Mouse (Mus musculus) limb, embryonic 13.5 days (tissue): ENCODE measurements around the gene Slc26a3. TPM values are rescaled to one million over a fixed set of nuclear protein-coding genes. Genes with fewer than 3 reads are reported as not detected.

ENCODE experiments used
- polyA plus RNA-seq: library from polyadenylated mRNA; unstranded; fragments of >200 nt; fragmentation: Nextera tagmentation; extraction: Ambion mirVana; gene quantifications from 2 replicates; pipeline ENCODE4 v1.2.1, GENCODE M21; 2015

Gene Slc26a3
- polyA plus RNA-seq, 1 experiment from 2014 or later: 0.05 TPM

Other genes with a start within 250 kb of the Slc26a3 start
- not detected in 2 replicates for gene Gm6993, start 150.1 kb upstream of the Slc26a3 start, polyA plus RNA-seq
- 62.1 and 71.9 TPM in 2 replicates for gene Lamb1, start 125.6 kb upstream of the Slc26a3 start, polyA plus RNA-seq
- gene Dld, start 39.4 kb upstream of the Slc26a3 start, polyA plus RNA-seq: 144 and 145 TPM in 2 replicates
- 13.6 and 14.4 TPM in 2 replicates for gene Cbll1, start 108.7 kb downstream of the Slc26a3 start, polyA plus RNA-seq
- 0.08 TPM in 1 of 2 replicates, not detected in the other for gene Slc26a4, start 169.1 kb downstream of the Slc26a3 start, polyA plus RNA-seq
- 32.7 and 33.1 TPM in 2 replicates for gene Bcap29, start 243.8 kb downstream of the Slc26a3 start, polyA plus RNA-seq